Comparison of ENCODE assay signal across 8 mouse cellular contexts in genomic region chr16:18775621-18776555, GRCm38 (mm10). TPM values are rescaled to one million over a fixed set of nuclear protein-coding genes. Genes with fewer than 3 reads are reported as not detected.
DNase-seq lines count a peak whose midpoint lies in the region; ATAC-seq lines count a peak whose summit lies in the region.

No protein-coding gene starts in this region.

- H3K9me3 ChIP-seq in forebrain, embryonic 13.5 days (replicated peaks): no peaks in the 10 kb centered on the region
- no peaks in the 10 kb centered on the region for H3K9me3 ChIP-seq in hindbrain, embryonic 16.5 days (ENCODE audit: control insufficient read depth, low read length)
- no peaks in the 10 kb centered on the region for H3K9me3 ChIP-seq in stomach, embryonic 16.5 days (replicated peaks; ENCODE audit: control insufficient read depth, low read length)

- WGBS in forebrain, embryonic 13.5 days: 20% methylated on average over 18 of the region's 18 CpGs
- WGBS in hindbrain, embryonic 16.5 days: 22% methylated on average over 18 of the region's 18 CpGs
- 45% methylated on average over 18 of the region's 18 CpGs for WGBS in stomach, embryonic 16.5 days

- H3K4me1 ChIP-seq in forebrain, embryonic 13.5 days: peaks cover 10% of the 10 kb centered on the region
- H3K4me1 ChIP-seq in hindbrain, embryonic 16.5 days (ENCODE audit: control insufficient read depth, insufficient read depth, low read depth, low read length): peaks cover 9% of the 10 kb centered on the region
- no peaks in the 10 kb centered on the region for H3K4me1 ChIP-seq in stomach, embryonic 16.5 days (ENCODE audit: control insufficient read depth, insufficient read depth, low read length)

- H3K27me3 ChIP-seq in forebrain, embryonic 13.5 days: peaks cover 55% of the 10 kb centered on the region
- H3K27me3 ChIP-seq in hindbrain, embryonic 16.5 days (replicated peaks; ENCODE audit: control insufficient read depth, insufficient read depth, low read length): peaks cover 41% of the 10 kb centered on the region
- H3K27me3 ChIP-seq in stomach, embryonic 16.5 days (ENCODE audit: control insufficient read depth, insufficient read depth, low read length): peaks cover 42% of the 10 kb centered on the region

- peak overlapping the region; percentile 64 for H3K4me2 ChIP-seq in forebrain, embryonic 13.5 days
- peak overlapping the region; percentile 63 for H3K4me2 ChIP-seq in hindbrain, embryonic 16.5 days (ENCODE audit: low read length)
- H3K4me2 ChIP-seq in stomach, embryonic 16.5 days (ENCODE audit: low read depth, low read length): peak overlapping the region; percentile 64; the same call in 1 of the 2 replicates

- peak; percentile 32 for DNase-seq in adrenal gland, postnatal 25 days
- peak; percentile 72 to 81 for DNase-seq in lung, adult 18-20 months
- no peak for DNase-seq in spleen, postnatal 14 days (ENCODE audit: low spot score in 2 of 2)
- DNase-seq in gastrocnemius, adult 8-10 months (ENCODE audit: low spot score in 2 of 2): no peak

- H3K4me3 ChIP-seq in forebrain, embryonic 13.5 days: 0 out of 2 replicates have a peak overlapping the region, but pooled peaks have one; percentile 39
- H3K4me3 ChIP-seq in hindbrain, embryonic 16.5 days (ENCODE audit: low read length): peak overlapping the region; percentile 52
- H3K4me3 ChIP-seq in stomach, embryonic 16.5 days (replicated peaks; ENCODE audit: low read length): no peak overlapping the region; the same call in 1 of the 2 replicates

- no peak for ATAC-seq in forebrain, embryonic 13.5 days
- ATAC-seq in hindbrain, embryonic 16.5 days: no peak
- no peak for ATAC-seq in stomach, embryonic 16.5 days (ENCODE audit: insufficient read depth, low FRiP score)
- no peak for ATAC-seq in activated CD4-positive, CD25-positive, alpha-beta regulatory T cell, adult 4 months

- H3K9ac ChIP-seq in forebrain, embryonic 13.5 days: no peak overlapping the region
- H3K9ac ChIP-seq in hindbrain, embryonic 16.5 days (ENCODE audit: low read depth, low read length): no peak overlapping the region
- H3K9ac ChIP-seq in stomach, embryonic 16.5 days (ENCODE audit: low read length): no peak overlapping the region

- peaks cover 11% of the 10 kb centered on the region; the same call in 1 of the 2 replicates for H3K36me3 ChIP-seq in forebrain, embryonic 13.5 days (ENCODE audit: poor library complexity, severe bottlenecking)
- no peaks in the 10 kb centered on the region for H3K36me3 ChIP-seq in hindbrain, embryonic 16.5 days (ENCODE audit: control insufficient read depth, insufficient read depth, low read length)
- no peaks in the 10 kb centered on the region for H3K36me3 ChIP-seq in stomach, embryonic 16.5 days (ENCODE audit: control insufficient read depth, insufficient read depth, low read length)

- no peak overlapping the region for H3K27ac ChIP-seq in forebrain, embryonic 13.5 days
- H3K27ac ChIP-seq in hindbrain, embryonic 16.5 days (ENCODE audit: low read depth, low read length): no peak overlapping the region
- peak overlapping the region; percentile 2; the same call in 1 of the 2 replicates for H3K27ac ChIP-seq in stomach, embryonic 16.5 days (ENCODE audit: low read length)

RNA-seq across cellular contexts. Expression of gene Cldn5, which starts 0.8 kb away (rescaled TPM):
- total RNA-seq in adrenal gland, postnatal 25 days (2021): 15.2 and 23.3 TPM in 2 replicates
- 44.6 and 53.2 TPM in 2 replicates for polyA plus RNA-seq in forebrain, embryonic 13.5 days (2015; fragmentation: Nextera tagmentation; extraction: Ambion mirVana)
- polyA plus RNA-seq in hindbrain, embryonic 16.5 days (2015; fragmentation: Nextera tagmentation; extraction: Ambion mirVana): 124 and 125 TPM in 2 replicates
- polyA plus RNA-seq in stomach, embryonic 16.5 days (2015; fragmentation: Nextera tagmentation; extraction: Ambion mirVana): 25.8 and 30.4 TPM in 2 replicates
- not detected for polyA plus RNA-seq in activated CD4-positive, CD25-positive, alpha-beta regulatory T cell, adult 4 months (2017; shearing (Covaris generic))
- total RNA-seq in gastrocnemius, adult 8-10 months (2022): 1 to 10 TPM; 4.7 to 6.7 (median 5.6) TPM

RNA-seq across cellular contexts. Expression of gene Ufd1, which starts 35.7 kb away (rescaled TPM):
- total RNA-seq in adrenal gland, postnatal 25 days (2021): 95.5 and 124 TPM in 2 replicates
- polyA plus RNA-seq in forebrain, embryonic 13.5 days (2015; fragmentation: Nextera tagmentation; extraction: Ambion mirVana): 114 and 118 TPM in 2 replicates
- polyA plus RNA-seq in hindbrain, embryonic 16.5 days (2015; fragmentation: Nextera tagmentation; extraction: Ambion mirVana): 100 and 104 TPM in 2 replicates
- polyA plus RNA-seq in stomach, embryonic 16.5 days (2015; fragmentation: Nextera tagmentation; extraction: Ambion mirVana): 79.1 and 80.0 TPM in 2 replicates
- polyA plus RNA-seq in activated CD4-positive, CD25-positive, alpha-beta regulatory T cell, adult 4 months (2017; shearing (Covaris generic)): 100 to 1,000 TPM; 126 to 139 TPM
- total RNA-seq in gastrocnemius, adult 8-10 months (2022): 10 to 100 TPM; 42.1 to 47.5 (median 45.9) TPM

RNA-seq across cellular contexts. Expression of gene Cdc45, which starts 35.9 kb away (rescaled TPM):
- 11.1 and 14.0 TPM in 2 replicates for total RNA-seq in adrenal gland, postnatal 25 days (2021)
- polyA plus RNA-seq in forebrain, embryonic 13.5 days (2015; fragmentation: Nextera tagmentation; extraction: Ambion mirVana): 48.7 and 51.3 TPM in 2 replicates
- polyA plus RNA-seq in hindbrain, embryonic 16.5 days (2015; fragmentation: Nextera tagmentation; extraction: Ambion mirVana): 9.6 and 10.7 TPM in 2 replicates
- 30.9 and 33.4 TPM in 2 replicates for polyA plus RNA-seq in stomach, embryonic 16.5 days (2015; fragmentation: Nextera tagmentation; extraction: Ambion mirVana)
- 10 to 100 TPM; 12.2 to 15.1 TPM for polyA plus RNA-seq in activated CD4-positive, CD25-positive, alpha-beta regulatory T cell, adult 4 months (2017; shearing (Covaris generic))
- 1 to 10 TPM; 1.4 to 3.1 (median 1.8) TPM for total RNA-seq in gastrocnemius, adult 8-10 months (2022)

Comparison
In these comparisons a context has a peak if more than half of its experiments do, and no peak if none do; other contexts are left out.
1. DNase-seq: peak in adrenal gland, postnatal 25 days (single experiment) and lung, adult 18-20 months (2 of 2); none in spleen, postnatal 14 days (0 of 2) and gastrocnemius, adult 8-10 months (0 of 2).
2. RNA of gene Cldn5, which starts 0.8 kb away (polyA plus RNA-seq): 124 to 125 TPM in hindbrain, embryonic 16.5 days, 44.6 to 53.2 TPM in forebrain, embryonic 13.5 days and 25.8 to 30.4 TPM in stomach, embryonic 16.5 days; not detected in activated CD4-positive, CD25-positive, alpha-beta regulatory T cell, adult 4 months; every median in the first group is over 10 times any median in the second.
3. Peak in every context shown above with its lines, with median percentiles within 50 percentile points of each other: H3K4me2 ChIP-seq.